Mouse (Mus musculus) ovary, adult 18-20 months (tissue): ENCODE results near the gene Gm5294.
A peak's percentile ranks its signal among the peaks of the same experiment; 100 is the strongest.

Experiments used
- DNase-seq: peaks from one replicate; pipeline ENCODE4 v3.0.0; 2022; ENCODE audit warnings: low spot score, mixed read lengths

Gene Gm5294

DNA sequence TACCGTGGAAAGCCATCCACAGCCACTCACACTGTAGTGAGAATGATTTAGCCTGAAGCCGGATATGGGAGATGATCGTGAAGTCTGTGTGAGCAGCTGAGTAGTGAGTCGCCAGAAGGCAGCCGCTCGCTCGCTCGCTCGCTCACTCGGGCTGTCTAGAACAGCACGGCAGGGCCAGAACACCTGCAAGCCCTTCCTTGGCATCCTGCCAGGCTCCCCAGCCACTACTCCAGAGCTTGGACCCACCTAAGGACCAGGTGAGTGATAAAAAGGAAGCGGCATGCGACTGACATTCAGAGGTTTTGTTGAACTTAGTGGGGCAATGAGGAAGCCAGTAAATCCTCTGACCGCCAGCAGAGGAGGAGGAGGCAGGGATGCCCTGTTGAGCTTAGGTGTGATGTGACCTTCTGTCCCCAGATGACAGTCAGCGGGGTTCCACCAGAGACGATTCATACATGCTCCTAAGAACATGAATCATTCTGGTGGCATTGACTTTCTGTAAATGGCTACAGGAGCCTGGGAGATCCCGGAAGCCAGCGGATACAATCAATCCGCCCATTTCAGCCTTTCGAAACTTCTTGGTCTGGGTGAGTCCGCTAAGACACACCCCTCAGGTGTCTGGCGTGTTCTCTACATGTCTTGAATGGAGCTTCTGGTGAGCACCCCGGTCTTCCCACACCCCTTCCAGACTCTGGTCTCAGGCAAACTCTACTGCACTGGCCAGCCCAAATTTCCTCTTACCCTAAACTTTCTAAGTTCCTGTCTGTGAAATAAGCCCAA, 30.0 kb downstream of the Gm5294 start:
- DNase-seq, result no peak

GRCm38 (mm10) chr5:138850462-138850844, 30.6 kb downstream of the Gm5294 start:
- DNase-seq, result no peak

- DNase-seq, result no peak
Measured at GRCm38 (mm10) chr5:138851296-138851780, 31.5 kb downstream of the Gm5294 start.

GRCm38 (mm10) chr5:138852151-138852550, 32.3 kb downstream of the Gm5294 start:
- DNase-seq, result no peak

- no peak for DNase-seq
Measured at GRCm38 (mm10) chr5:138853349-138853748, 33.5 kb downstream of the Gm5294 start.

DNA sequence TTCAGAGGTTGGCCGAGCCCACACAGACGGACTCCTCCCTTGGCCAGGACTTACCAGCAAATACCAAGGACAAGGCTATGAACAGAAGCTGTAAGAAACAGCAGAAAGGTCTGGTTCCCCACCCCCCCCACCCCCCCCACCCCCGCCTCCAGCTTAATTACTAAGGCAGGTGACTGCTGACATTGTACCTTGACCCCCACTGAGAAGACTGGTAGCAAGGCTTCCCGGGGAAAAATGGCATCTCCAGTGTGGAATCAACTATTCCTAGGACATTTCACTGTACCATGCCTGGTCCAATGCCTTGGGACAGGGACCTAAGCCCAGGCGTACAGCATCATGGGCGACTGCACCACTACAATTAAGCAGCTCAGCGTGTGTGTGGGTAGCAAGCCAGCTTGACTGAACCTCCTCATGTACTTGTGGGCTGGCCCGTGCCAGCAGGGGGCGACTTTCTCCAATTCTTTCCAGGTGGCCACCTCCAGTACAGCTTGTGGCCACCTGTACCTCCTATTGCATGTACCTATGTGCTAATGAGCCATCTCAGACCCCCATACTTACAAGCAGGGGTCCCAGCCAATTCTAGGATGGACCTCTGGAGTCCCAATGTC, 37.2 kb downstream of the Gm5294 start:
- DNase-seq, result peak; percentile 58

DNA sequence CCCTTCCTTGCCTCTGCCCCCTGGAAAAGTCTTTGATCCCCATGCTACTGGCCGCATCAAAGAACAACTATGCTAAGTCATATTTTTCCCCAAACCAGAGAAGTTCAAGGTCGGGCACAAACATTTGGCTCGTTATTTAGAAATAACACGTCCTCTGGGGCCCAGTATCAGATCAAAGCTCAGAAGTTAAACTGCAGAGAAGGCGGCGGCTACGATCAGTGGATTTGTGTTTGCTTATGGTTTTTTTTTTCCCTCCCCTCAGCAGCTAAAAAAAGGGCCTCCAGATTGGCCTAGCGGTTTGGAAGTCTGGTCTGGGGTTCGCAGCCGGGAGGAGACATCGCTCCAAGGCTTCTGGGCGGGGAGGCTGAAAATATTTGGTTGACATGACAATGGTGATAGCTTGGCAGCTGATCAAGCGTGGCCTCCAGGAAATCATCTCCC, 38.0 kb downstream of the Gm5294 start:
- DNase-seq, result peak; percentile 66

- DNase-seq, result no peak
Measured at GRCm38 (mm10) chr5:138863681-138864146, 43.8 kb downstream of the Gm5294 start.

DNA sequence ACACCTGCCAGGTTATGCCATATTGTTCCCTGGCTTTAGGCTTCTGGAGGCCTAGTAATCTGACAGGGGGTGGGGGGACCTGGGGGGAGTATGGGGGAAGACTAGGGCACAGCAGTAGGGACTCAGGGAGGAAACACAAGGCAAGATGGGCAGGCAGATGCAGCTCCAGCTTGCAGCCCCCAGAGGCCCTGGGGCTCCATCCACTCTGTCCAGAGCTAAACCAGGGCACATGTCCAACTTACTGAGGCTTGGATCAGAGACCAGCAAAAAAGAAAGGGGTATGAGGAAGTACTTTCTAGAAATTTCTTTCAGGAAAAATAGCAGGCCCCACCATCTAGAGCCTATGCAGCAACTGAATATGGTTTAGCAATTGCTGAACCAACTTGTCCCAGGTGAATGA, 44.3 kb downstream of the Gm5294 start:
- no peak for DNase-seq

GRCm38 (mm10) chr5:138864880-138865279, 45.0 kb downstream of the Gm5294 start:
- no peak for DNase-seq

DNA sequence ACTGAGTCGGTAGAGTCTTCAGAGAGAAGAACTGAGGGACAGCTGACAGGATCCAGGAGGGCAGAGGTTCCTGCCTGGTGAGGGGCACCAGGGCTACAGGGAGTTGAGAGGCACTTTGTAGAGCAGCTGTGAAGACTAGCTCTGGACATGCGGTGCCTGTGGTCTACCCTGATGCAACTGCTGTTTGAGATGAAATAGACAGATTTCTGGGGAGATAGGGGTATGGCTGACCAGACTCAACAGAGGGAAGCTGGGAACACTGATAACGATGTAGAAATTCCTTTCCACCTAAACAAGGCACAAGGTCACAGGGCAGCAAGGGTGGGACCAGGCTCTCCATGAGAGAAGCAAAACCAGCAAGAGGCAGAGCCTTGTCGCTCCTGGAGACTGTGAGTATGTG, 45.8 kb downstream of the Gm5294 start:
- DNase-seq, result no peak
